8 mouse cellular contexts compared by ENCODE assay signal in genomic region chr10:80620796-80621689, GRCm38 (mm10). TPM values are rescaled to one million over a fixed set of nuclear protein-coding genes. Genes with fewer than 3 reads are reported as not detected.
A peak's percentile ranks its signal among the peaks of the same experiment; 100 is the strongest.
DNase-seq lines count a peak whose midpoint lies in the region; ATAC-seq and TF ChIP-seq lines count a peak whose summit lies in the region.

No protein-coding gene starts in this region.

- H3K4me3 ChIP-seq in left cerebral cortex, adult 2 months = peak overlapping the region; percentile 87
- peak overlapping the region; percentile 68 for H3K4me3 ChIP-seq in brown adipose tissue, adult 24 weeks (ENCODE audit: insufficient read depth, low read depth, low read length)
- H3K4me3 ChIP-seq in forebrain, embryonic 16.5 days (replicated peaks; ENCODE audit: low read length) = peak overlapping the region; percentile 66
- H3K4me3 ChIP-seq in liver, postnatal 0 days (ENCODE audit: low read depth, low read length) = peak overlapping the region; percentile 76

- H3K4me2 ChIP-seq in forebrain, embryonic 16.5 days (ENCODE audit: low read length) = peak overlapping the region; percentile 86
- peak overlapping the region; percentile 74 for H3K4me2 ChIP-seq in liver, postnatal 0 days (ENCODE audit: low read depth, low read length)

- H3K4me1 ChIP-seq in brown adipose tissue, adult 24 weeks (ENCODE audit: control insufficient read depth, insufficient read depth, insufficient read length, low read length) = peaks cover 5% of the 10 kb centered on the region; the same call in 1 of the 2 replicates
- peaks cover 26% of the 10 kb centered on the region for H3K4me1 ChIP-seq in forebrain, embryonic 16.5 days (replicated peaks; ENCODE audit: control insufficient read depth, insufficient read depth, low read length)
- H3K4me1 ChIP-seq in liver, postnatal 0 days (ENCODE audit: insufficient read depth) = peaks cover 36% of the 10 kb centered on the region

- H3K36me3 ChIP-seq in forebrain, embryonic 16.5 days (ENCODE audit: control insufficient read depth, insufficient read depth) = no peaks in the 10 kb centered on the region
- H3K36me3 ChIP-seq in liver, postnatal 0 days (replicated peaks; ENCODE audit: insufficient read depth, low read length) = peaks cover under 1% of the 10 kb centered on the region; the same call in 1 of the 2 replicates

- 56% methylated on average over 16 of the region's 16 CpGs for WGBS in forebrain, embryonic 16.5 days
- 59% methylated on average over 16 of the region's 16 CpGs for WGBS in liver, postnatal 0 days (ENCODE audit: insufficient replicate concordance)

- peak overlapping the region; percentile 97 for H3K27ac ChIP-seq in left cerebral cortex, adult 2 months
- H3K27ac ChIP-seq in brown adipose tissue, adult 24 weeks (replicated peaks; ENCODE audit: low read depth, low read length) = peak overlapping the region; percentile 9; the same call in 1 of the 2 replicates
- H3K27ac ChIP-seq in forebrain, embryonic 16.5 days (ENCODE audit: low read length) = peak overlapping the region; percentile 99
- peak overlapping the region; percentile 91 for H3K27ac ChIP-seq in liver, postnatal 0 days (ENCODE audit: low read depth)

- H3K9me3 ChIP-seq in forebrain, embryonic 16.5 days (ENCODE audit: control insufficient read depth, low read length) = no peaks in the 10 kb centered on the region
- no peaks in the 10 kb centered on the region for H3K9me3 ChIP-seq in liver, postnatal 0 days (ENCODE audit: low read length)

- ATAC-seq in forebrain, embryonic 16.5 days = no peak
- no peak for ATAC-seq in liver, postnatal 0 days

- DNase-seq in left cerebral cortex, adult 2 months (ENCODE audit: extremely low spot score in 1 of 2, low spot score in 2 of 2) = peak in 1 of 2 experiments; percentile 11
- DNase-seq in left cerebral cortex, postnatal 25 days (ENCODE audit: low spot score in 2 of 2) = no peak
- DNase-seq in liver, postnatal 0 days = no peak
- no peak for DNase-seq in adrenal gland, adult 18-20 months (ENCODE audit: low spot score in 2 of 2)
- no peak for DNase-seq in urinary bladder, postnatal 14 days (ENCODE audit: low spot score)
- DNase-seq in gastrocnemius, postnatal 4 days (ENCODE audit: low spot score in 2 of 2) = no peak

- no peak for TF ChIP-seq EP300 in liver, postnatal 0 days (IDR thresholded peaks at IDR 0.05; ENCODE audit: low read depth)

- H3K27me3 ChIP-seq in forebrain, embryonic 16.5 days (replicated peaks; ENCODE audit: control insufficient read depth, insufficient read depth, low read length) = no peaks in the 10 kb centered on the region
- no peaks in the 10 kb centered on the region for H3K27me3 ChIP-seq in liver, postnatal 0 days (ENCODE audit: insufficient read depth, low read length)

- intact Hi-C loops in left cerebral cortex, adult 2 months (cut with DNase I) = no loop called here
- intact Hi-C loops in left cerebral cortex, postnatal 25 days (cut with DNase I) = loop anchor here (5.0 kb wide), 1 partner anchor 36 kb away; the partner anchor contains the start of gene Btbd2

- TF ChIP-seq CTCF in left cerebral cortex, adult 2 months (IDR thresholded peaks at IDR 0.05) = no peak
- no peak for TF ChIP-seq CTCF in liver, postnatal 0 days (IDR thresholded peaks at IDR 0.05; ENCODE audit: low read depth)

- peak overlapping the region; percentile 70 for H3K9ac ChIP-seq in forebrain, embryonic 16.5 days (replicated peaks; ENCODE audit: low read depth, low read length)
- H3K9ac ChIP-seq in liver, postnatal 0 days (replicated peaks) = peak overlapping the region; percentile 44

RNA-seq across cellular contexts. Expression of gene Csnk1g2, which starts 1.6 kb away (rescaled TPM):
- 100 to 1,000 TPM; 244 to 251 TPM for total RNA-seq in left cerebral cortex, adult 2 months (2021)
- 100 to 1,000 TPM; 222 to 247 TPM for total RNA-seq in left cerebral cortex, postnatal 25 days (2021)
- polyA plus RNA-seq in brown adipose tissue, adult 24 weeks (2012; ENCODE audit: insufficient read depth, insufficient read length, missing spikeins) = 50.9 and 67.7 TPM in 2 replicates
- 91.3 and 96.9 TPM in 2 replicates for polyA plus RNA-seq in forebrain, embryonic 16.5 days (2015; fragmentation: Nextera tagmentation; extraction: Ambion mirVana)
- 41.4 and 45.8 TPM in 2 replicates for polyA plus RNA-seq in liver, postnatal 0 days (2015; fragmentation: Nextera tagmentation; extraction: Ambion mirVana)
- 100 to 1,000 TPM; 134 to 140 TPM for total RNA-seq in adrenal gland, adult 18-20 months (2021)
- total RNA-seq in gastrocnemius, postnatal 4 days (2021) = 100 to 1,000 TPM; 167 to 169 TPM

RNA-seq across cellular contexts. Expression of gene Gm49322, which starts 15.2 kb away (rescaled TPM):
- 1 to 10 TPM; 2.7 to 4.2 TPM for total RNA-seq in left cerebral cortex, adult 2 months (2021)
- 1 to 10 TPM; 2.8 to 2.9 TPM for total RNA-seq in left cerebral cortex, postnatal 25 days (2021)
- polyA plus RNA-seq in brown adipose tissue, adult 24 weeks (2012; ENCODE audit: insufficient read depth, insufficient read length, missing spikeins) = 0.67 and 0.75 TPM in 2 replicates
- polyA plus RNA-seq in forebrain, embryonic 16.5 days (2015; fragmentation: Nextera tagmentation; extraction: Ambion mirVana) = 3.1 and 4.1 TPM in 2 replicates
- polyA plus RNA-seq in liver, postnatal 0 days (2015; fragmentation: Nextera tagmentation; extraction: Ambion mirVana) = 0.20 and 0.52 TPM in 2 replicates
- total RNA-seq in adrenal gland, adult 18-20 months (2021) = 1 to 10 TPM; 2.6 to 3.0 TPM
- 1 to 10 TPM; 1.1 to 1.7 TPM for total RNA-seq in gastrocnemius, postnatal 4 days (2021)

RNA-seq across cellular contexts. Expression of gene Adat3, which starts 18.4 kb away (rescaled TPM):
- total RNA-seq in left cerebral cortex, adult 2 months (2021) = 1 to 10 TPM; 1.3 to 5.6 TPM
- 1 to 10 TPM; 3.6 to 4.5 TPM for total RNA-seq in left cerebral cortex, postnatal 25 days (2021)
- polyA plus RNA-seq in brown adipose tissue, adult 24 weeks (2012; ENCODE audit: insufficient read depth, insufficient read length, missing spikeins) = 1.0 TPM in 1 of 2 replicates, not detected in the other
- 6.4 and 6.7 TPM in 2 replicates for polyA plus RNA-seq in forebrain, embryonic 16.5 days (2015; fragmentation: Nextera tagmentation; extraction: Ambion mirVana)
- 2.1 and 2.6 TPM in 2 replicates for polyA plus RNA-seq in liver, postnatal 0 days (2015; fragmentation: Nextera tagmentation; extraction: Ambion mirVana)
- total RNA-seq in adrenal gland, adult 18-20 months (2021) = 1 to 10 TPM; 1.8 to 2.1 TPM
- total RNA-seq in gastrocnemius, postnatal 4 days (2021) = 1 to 10 TPM; 3.0 to 3.2 TPM

RNA-seq across cellular contexts. Expression of gene Scamp4, which starts 18.4 kb away (rescaled TPM):
- total RNA-seq in left cerebral cortex, adult 2 months (2021) = 10 to 100 TPM; 41.5 to 44.8 TPM
- total RNA-seq in left cerebral cortex, postnatal 25 days (2021) = 10 to 100 TPM; 40.8 to 42.2 TPM
- polyA plus RNA-seq in brown adipose tissue, adult 24 weeks (2012; ENCODE audit: insufficient read depth, insufficient read length, missing spikeins) = 14.6 and 16.2 TPM in 2 replicates
- polyA plus RNA-seq in forebrain, embryonic 16.5 days (2015; fragmentation: Nextera tagmentation; extraction: Ambion mirVana) = 69.9 and 77.2 TPM in 2 replicates
- polyA plus RNA-seq in liver, postnatal 0 days (2015; fragmentation: Nextera tagmentation; extraction: Ambion mirVana) = 27.5 and 29.2 TPM in 2 replicates
- total RNA-seq in adrenal gland, adult 18-20 months (2021) = 10 to 100 TPM; 49.7 to 54.4 TPM
- total RNA-seq in gastrocnemius, postnatal 4 days (2021) = 10 to 100 TPM; 27.4 to 27.9 TPM

RNA-seq across cellular contexts. Expression of gene Abhd17a, which starts 30.9 kb away (rescaled TPM):
- total RNA-seq in left cerebral cortex, adult 2 months (2021) = 100 to 1,000 TPM; 185 to 191 TPM
- 100 to 1,000 TPM; 206 to 216 TPM for total RNA-seq in left cerebral cortex, postnatal 25 days (2021)
- 76.3 and 81.6 TPM in 2 replicates for polyA plus RNA-seq in brown adipose tissue, adult 24 weeks (2012; ENCODE audit: insufficient read depth, insufficient read length, missing spikeins)
- 92.2 and 93.1 TPM in 2 replicates for polyA plus RNA-seq in forebrain, embryonic 16.5 days (2015; fragmentation: Nextera tagmentation; extraction: Ambion mirVana)
- polyA plus RNA-seq in liver, postnatal 0 days (2015; fragmentation: Nextera tagmentation; extraction: Ambion mirVana) = 50.2 and 59.3 TPM in 2 replicates
- total RNA-seq in adrenal gland, adult 18-20 months (2021) = 100 to 1,000 TPM in 1 of 2 experiments, 10 to 100 TPM in 1; 94.5 to 102 TPM
- 10 to 100 TPM; 79.7 to 81.6 TPM for total RNA-seq in gastrocnemius, postnatal 4 days (2021)

Comparison
In these comparisons a context has a peak if more than half of its experiments do, and no peak if none do; other contexts are left out.
1. H3K27ac ChIP-seq: peak in every context shown above with its lines; median percentile 99 in forebrain, embryonic 16.5 days; 97 in left cerebral cortex, adult 2 months; 91 in liver, postnatal 0 days; 9 in brown adipose tissue, adult 24 weeks.